16 mouse cellular contexts compared by ENCODE assay signal in genomic region chr1:138703291-138703690, GRCm38 (mm10).
DNase-seq lines count a peak whose midpoint lies in the region; ATAC-seq and TF ChIP-seq lines count a peak whose summit lies in the region.
"Had no signal": no experiment of that assay in that cellular context is flagged by ENCODE, and none has a peak within 500 bp of the region (broad histone marks: within the 10 kb centered on the region; RNA-seq: fewer than 3 reads in every experiment).

No protein-coding gene starts in this region.

- H3K27me3 ChIP-seq in hindbrain, postnatal 0 days (ENCODE audit: insufficient read depth, low read length): no peaks in the 10 kb centered on the region
- no peaks in the 10 kb centered on the region for H3K27me3 ChIP-seq in hindbrain, embryonic 14.5 days (ENCODE audit: control insufficient read depth, insufficient read depth, low read length)
- no peaks in the 10 kb centered on the region for H3K27me3 ChIP-seq in lung, postnatal 0 days (replicated peaks; ENCODE audit: insufficient read depth, low read length)
- H3K27me3 ChIP-seq in Patski: no peaks in the 10 kb centered on the region
- H3K27me3 ChIP-seq: embryonic facial prominence, embryonic 13.5 days; hindbrain, embryonic 15.5 days; limb, embryonic 15.5 days; lung, embryonic 15.5 days; neural tube, embryonic 13.5 days had no signal

- no peak overlapping the region for H3K4me2 ChIP-seq in hindbrain, postnatal 0 days (ENCODE audit: low read depth, low read length)
- no peak overlapping the region for H3K4me2 ChIP-seq in hindbrain, embryonic 14.5 days (replicated peaks)
- no peak overlapping the region for H3K4me2 ChIP-seq in lung, postnatal 0 days (replicated peaks; ENCODE audit: low read depth, low read length)
- H3K4me2 ChIP-seq: embryonic facial prominence, embryonic 13.5 days; hindbrain, embryonic 15.5 days; limb, embryonic 15.5 days; lung, embryonic 15.5 days; neural tube, embryonic 13.5 days had no signal

- H3K27ac ChIP-seq in hindbrain, postnatal 0 days: no peak overlapping the region
- H3K27ac ChIP-seq in hindbrain, embryonic 14.5 days: no peak overlapping the region
- H3K27ac ChIP-seq in lung, postnatal 0 days (ENCODE audit: low read length): no peak overlapping the region
- H3K27ac ChIP-seq: embryonic facial prominence, embryonic 13.5 days; forebrain, embryonic 10.5 days; hindbrain, embryonic 15.5 days; limb, embryonic 15.5 days; lung, embryonic 15.5 days; neural tube, embryonic 13.5 days had no signal

- DNase-seq in hindbrain, postnatal 0 days (ENCODE audit: low spot score): peak; percentile 36
- DNase-seq in hindbrain, embryonic 14.5 days (ENCODE audit: low spot score): no peak
- DNase-seq in lung, postnatal 0 days (ENCODE audit: low spot score): peak; percentile 31
- DNase-seq in lung, adult 18-20 months: no peak
- DNase-seq in Patski (ENCODE audit: low read depth, low spot score): peak; percentile 2
- peak; percentile 2 for DNase-seq in telencephalon, adult 2 months (ENCODE audit: low read depth, low spot score)
- DNase-seq: adrenal gland, adult 8-10 months; heart, adult 11 months; kidney, adult 2 months had no signal

- no peak for TF ChIP-seq EP300 in lung, postnatal 0 days (IDR thresholded peaks at IDR 0.05)

- CTCF ChIA-PET in Patski (lab: Charles Lee): interaction anchor here (0.9 to 1.9 kb wide), 4 partner anchors 21 to 377 kb away, joined by 3 to 12 read pairs (median 4); partner anchors contain the start of gene Nek7

- 64% methylated on average over 5 of the region's 5 CpGs for WGBS in hindbrain, postnatal 0 days
- 69% methylated on average over 5 of the region's 5 CpGs for WGBS in hindbrain, embryonic 14.5 days
- 54% methylated on average over 5 of the region's 5 CpGs for WGBS in lung, postnatal 0 days

- no peaks in the 10 kb centered on the region for H3K9me3 ChIP-seq in hindbrain, postnatal 0 days (ENCODE audit: low read length)
- H3K9me3 ChIP-seq in hindbrain, embryonic 14.5 days (ENCODE audit: control insufficient read depth, low read length): no peaks in the 10 kb centered on the region
- H3K9me3 ChIP-seq in lung, postnatal 0 days (ENCODE audit: low read length): no peaks in the 10 kb centered on the region
- H3K9me3 ChIP-seq: embryonic facial prominence, embryonic 13.5 days; forebrain, embryonic 10.5 days; hindbrain, embryonic 15.5 days; limb, embryonic 15.5 days; lung, embryonic 15.5 days; neural tube, embryonic 13.5 days had no signal

- H3K4me3 ChIP-seq in hindbrain, postnatal 0 days (ENCODE audit: low read length): no peak overlapping the region
- no peak overlapping the region for H3K4me3 ChIP-seq in hindbrain, embryonic 14.5 days (replicated peaks; ENCODE audit: low read length)
- no peak overlapping the region for H3K4me3 ChIP-seq in lung, postnatal 0 days (ENCODE audit: low read depth, low read length)
- H3K4me3 ChIP-seq: embryonic facial prominence, embryonic 13.5 days; forebrain, embryonic 10.5 days; hindbrain, embryonic 15.5 days; limb, embryonic 15.5 days; lung, embryonic 15.5 days; neural tube, embryonic 13.5 days had no signal

- no peak overlapping the region for H3K9ac ChIP-seq in hindbrain, postnatal 0 days (replicated peaks; ENCODE audit: low read length)
- H3K9ac ChIP-seq in hindbrain, embryonic 14.5 days: no peak overlapping the region
- no peak overlapping the region for H3K9ac ChIP-seq in lung, postnatal 0 days (replicated peaks; ENCODE audit: low read depth)
- H3K9ac ChIP-seq: embryonic facial prominence, embryonic 13.5 days; hindbrain, embryonic 15.5 days; limb, embryonic 15.5 days; lung, embryonic 15.5 days; neural tube, embryonic 13.5 days had no signal

- ATAC-seq in hindbrain, postnatal 0 days: no peak
- ATAC-seq in hindbrain, embryonic 14.5 days (ENCODE audit: low FRiP score): no peak
- ATAC-seq in lung, postnatal 0 days: no peak
- ATAC-seq in Patski: no peak
- no peak for ATAC-seq in cerebellum, adult (ENCODE audit: insufficient number of reproducible peaks, low FRiP score, low TSS enrichment)

- peak; percentile 29 for TF ChIP-seq CTCF in hindbrain, postnatal 0 days (IDR thresholded peaks at IDR 0.05; ENCODE audit: low read depth)
- peak; percentile 45 for TF ChIP-seq CTCF in lung, postnatal 0 days (IDR thresholded peaks at IDR 0.05)
- peak; percentile 27 for TF ChIP-seq CTCF in Patski (IDR thresholded peaks at IDR 0.05)

- H3K36me3 ChIP-seq in hindbrain, postnatal 0 days (ENCODE audit: insufficient read depth, low read length): no peaks in the 10 kb centered on the region
- H3K36me3 ChIP-seq in hindbrain, embryonic 14.5 days (replicated peaks; ENCODE audit: control insufficient read depth, insufficient read depth): no peaks in the 10 kb centered on the region
- H3K36me3 ChIP-seq in lung, postnatal 0 days (ENCODE audit: insufficient read depth, low read length): no peaks in the 10 kb centered on the region
- H3K36me3 ChIP-seq: embryonic facial prominence, embryonic 13.5 days; forebrain, embryonic 10.5 days; hindbrain, embryonic 15.5 days; limb, embryonic 15.5 days; lung, embryonic 15.5 days; neural tube, embryonic 13.5 days had no signal

- in situ Hi-C loops in Patski (cut with MboI; ENCODE audit: low pct_unique_long_range_greater_than_20kb): no loop called here

- no peaks in the 10 kb centered on the region for H3K4me1 ChIP-seq in hindbrain, postnatal 0 days (ENCODE audit: insufficient read depth, low read length)
- no peaks in the 10 kb centered on the region for H3K4me1 ChIP-seq in hindbrain, embryonic 14.5 days (replicated peaks; ENCODE audit: control insufficient read depth, insufficient read depth, low read length)
- H3K4me1 ChIP-seq in lung, postnatal 0 days (ENCODE audit: insufficient read depth, low read depth, low read length): no peaks in the 10 kb centered on the region
- H3K4me1 ChIP-seq: embryonic facial prominence, embryonic 13.5 days; forebrain, embryonic 10.5 days; hindbrain, embryonic 15.5 days; limb, embryonic 15.5 days; lung, embryonic 15.5 days; neural tube, embryonic 13.5 days had no signal

- POLR2A ChIA-PET in Patski (lab: Charles Lee): no interaction called here

Comparison
In these comparisons a context has a peak if more than half of its experiments do, and no peak if none do; other contexts are left out.
1. DNase-seq: peak in hindbrain, postnatal 0 days (single experiment), lung, postnatal 0 days (single experiment), Patski (single experiment) and telencephalon, adult 2 months (single experiment); none in hindbrain, embryonic 14.5 days (single experiment) and lung, adult 18-20 months (0 of 2).
2. Peak in every context shown above with its lines, with median percentiles within 50 percentile points of each other: CTCF ChIP-seq.